Mouse (Mus musculus): ENCODE data around the gene Rilpl1. TPM values are rescaled to one million over a fixed set of nuclear protein-coding genes. Genes with fewer than 3 reads are reported as not detected.
A peak's percentile ranks its signal among the peaks of the same experiment; 100 is the strongest.
"Not testable (repeated sequence)": the region's sequence is repeated elsewhere in the genome, so short reads cannot be mapped to it uniquely, and the experiment has no call there.

The Rilpl1 gene
- total RNA-seq, 2 experiments from 2014 or later: 174 to 192 TPM

DNA sequence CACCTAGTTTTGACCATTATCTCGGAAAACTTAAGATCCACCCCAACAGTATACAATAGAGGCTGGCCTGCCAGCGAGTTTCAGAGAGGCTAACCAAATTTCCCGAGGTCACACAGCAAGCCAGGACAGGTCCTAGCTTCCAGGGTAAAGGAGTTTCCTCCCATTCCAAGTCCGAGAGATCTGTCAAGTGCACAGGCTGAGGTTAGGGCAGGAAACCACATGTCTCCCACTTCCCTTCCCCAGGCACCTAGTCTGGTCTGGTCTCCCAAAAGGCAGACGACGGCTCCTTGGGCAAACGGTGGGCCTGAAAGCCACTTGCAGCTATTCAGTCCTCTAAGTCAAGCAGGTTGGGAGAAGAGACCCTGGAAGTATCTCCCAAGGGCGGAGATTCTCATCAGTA lies 1.5 kb downstream of the Rilpl1 start:
- peak; percentile 37 to 65 for DNase-seq

- peak; percentile 55 to 73 for DNase-seq
These were observed 2.0 kb downstream of the Rilpl1 start for GRCm38 (mm10) chr5:124529191-124529651.

DNA sequence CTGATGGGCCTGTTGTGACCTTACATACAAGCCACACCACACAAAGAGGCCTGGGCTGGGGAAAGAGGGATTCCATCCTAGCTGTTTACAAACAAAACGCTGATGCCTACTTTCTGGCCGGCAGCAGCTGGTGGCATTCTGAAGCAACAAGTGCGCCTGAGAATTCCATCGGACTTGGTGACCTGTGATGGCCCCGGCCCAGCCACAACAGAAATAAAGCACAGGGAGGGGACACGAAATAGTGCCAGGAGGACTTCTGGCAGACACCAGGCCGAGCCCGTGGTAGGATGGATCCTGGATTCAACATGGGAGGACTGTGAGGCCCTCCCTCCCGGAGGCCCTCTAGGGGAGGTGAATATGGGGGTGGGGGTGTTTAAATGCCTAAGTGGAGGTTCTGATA lies 2.4 kb downstream of the Rilpl1 start:
- peak in 1 of 2 experiments; percentile 78 for DNase-seq

DNA sequence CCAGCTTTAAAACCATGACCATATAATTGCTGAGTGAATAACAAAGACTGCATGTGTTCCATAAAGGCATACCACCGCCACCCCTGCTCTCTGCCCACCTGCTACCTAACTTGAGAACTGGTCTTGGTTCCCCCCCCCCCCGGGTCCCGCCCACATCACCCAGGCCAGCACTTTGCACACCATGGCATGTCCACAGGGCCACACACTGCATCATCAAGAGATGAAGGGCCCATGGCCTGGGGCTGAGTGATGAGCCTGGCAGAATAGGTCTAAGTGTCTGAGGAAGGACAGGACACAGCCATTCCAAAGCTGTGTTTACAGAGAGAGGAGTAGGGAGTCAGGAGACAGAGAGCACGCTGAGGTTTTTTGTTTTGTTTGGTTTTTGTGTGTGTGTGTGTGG lies 2.8 kb downstream of the Rilpl1 start:
- DNase-seq: no peak

GRCm38 (mm10) chr5:124524943-124525342 lies 6.2 kb downstream of the Rilpl1 start:
- no peak for DNase-seq

GRCm38 (mm10) chr5:124523032-124523431 lies 8.2 kb downstream of the Rilpl1 start:
- no peak for DNase-seq

DNA sequence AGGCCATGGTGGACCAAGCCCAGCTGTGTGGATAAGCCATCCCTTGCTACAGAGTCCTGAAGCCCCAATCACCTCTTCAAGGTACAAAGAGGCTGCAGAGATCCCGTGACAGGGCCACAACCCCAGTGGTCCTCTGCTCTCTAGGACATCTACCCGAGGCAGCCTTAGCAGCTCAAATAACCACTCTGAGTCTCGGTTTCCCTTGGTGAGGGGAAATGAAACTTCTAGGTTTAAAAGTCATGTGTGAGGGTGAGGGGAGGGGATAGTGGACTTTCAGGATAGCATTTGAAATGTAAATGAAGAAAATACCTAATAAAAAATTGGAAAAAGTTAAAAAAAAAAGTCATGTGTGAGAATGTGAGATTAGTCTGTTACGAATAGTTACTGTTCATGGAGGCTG lies 9.6 kb downstream of the Rilpl1 start:
- DNase-seq: no peak

GRCm38 (mm10) chr5:124518648-124519047 lies 12.5 kb downstream of the Rilpl1 start:
- no peak for DNase-seq

DNA sequence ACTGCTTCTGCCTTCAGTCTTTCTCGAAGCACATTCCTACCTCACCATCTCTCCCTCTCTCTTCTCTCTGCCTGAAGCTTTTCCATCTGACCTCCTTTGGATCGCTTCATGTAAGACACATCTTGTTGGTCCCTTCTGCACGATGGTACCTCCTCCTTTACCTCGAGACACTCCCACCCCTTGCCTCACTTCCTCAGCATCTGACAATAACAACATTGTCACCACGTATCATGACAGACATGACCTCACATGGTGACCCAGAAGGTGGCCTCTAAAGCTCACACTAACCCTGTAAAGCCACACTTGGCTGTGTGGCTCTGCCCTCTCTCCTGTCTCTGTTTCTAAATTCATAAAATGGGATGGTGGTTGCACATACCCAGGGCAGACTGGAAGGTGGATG lies 15.4 kb downstream of the Rilpl1 start:
- no peak for DNase-seq

DNA sequence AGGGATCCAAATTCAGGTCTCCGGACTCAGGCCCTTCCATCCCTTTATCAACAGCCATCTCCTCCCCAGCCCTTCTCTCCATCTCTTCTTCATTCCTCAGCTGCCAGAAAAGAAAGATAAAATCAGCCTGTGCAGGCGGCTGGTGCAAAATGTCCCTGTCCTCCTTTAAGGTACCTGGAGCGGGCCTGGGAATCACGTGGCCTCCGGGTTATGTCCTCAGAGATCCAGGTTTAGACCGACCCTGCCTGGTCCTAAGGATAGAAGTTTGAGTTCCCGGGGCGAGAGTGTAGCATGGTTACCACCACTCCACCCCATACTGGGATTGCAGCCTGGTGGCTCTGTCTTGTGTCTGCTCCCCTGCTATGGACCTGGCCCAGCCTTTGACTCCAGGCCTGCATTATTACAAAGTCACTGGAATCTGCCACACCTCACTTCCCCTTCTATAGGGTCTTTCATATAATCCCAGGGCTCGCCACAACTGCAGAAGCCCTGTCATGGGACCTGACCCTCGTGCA lies 20.6 kb downstream of the Rilpl1 start:
- peak in 1 of 2 experiments; percentile 64 for DNase-seq

DNA sequence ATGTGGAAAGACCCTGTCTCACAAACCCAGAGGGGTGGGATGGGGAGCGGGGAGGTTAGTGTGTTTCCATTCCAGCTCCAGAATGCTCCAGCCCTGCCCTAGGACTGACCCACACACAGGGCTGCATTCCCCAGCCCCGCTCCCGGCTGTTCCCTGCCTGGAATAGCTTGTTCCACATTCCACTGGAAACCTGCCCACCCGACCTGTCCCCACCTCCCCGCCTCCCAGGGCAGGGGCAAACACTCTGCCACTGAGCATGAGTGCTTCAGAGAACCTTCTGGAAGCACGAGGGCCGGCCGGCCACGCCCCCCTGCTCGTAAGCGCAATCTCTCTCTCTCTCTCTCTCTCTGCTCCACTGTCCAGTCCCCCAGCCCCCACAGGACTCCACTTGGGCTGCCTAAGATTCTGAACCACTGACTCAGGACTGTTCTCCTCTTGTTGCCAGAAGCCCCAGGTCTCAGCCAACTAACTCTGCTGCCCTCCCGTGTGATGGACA lies 21.4 kb downstream of the Rilpl1 start:
- DNase-seq: peak; percentile 86 to 91

GRCm38 (mm10) chr5:124509200-124509599 lies 22.0 kb downstream of the Rilpl1 start:
- DNase-seq: no peak

DNA sequence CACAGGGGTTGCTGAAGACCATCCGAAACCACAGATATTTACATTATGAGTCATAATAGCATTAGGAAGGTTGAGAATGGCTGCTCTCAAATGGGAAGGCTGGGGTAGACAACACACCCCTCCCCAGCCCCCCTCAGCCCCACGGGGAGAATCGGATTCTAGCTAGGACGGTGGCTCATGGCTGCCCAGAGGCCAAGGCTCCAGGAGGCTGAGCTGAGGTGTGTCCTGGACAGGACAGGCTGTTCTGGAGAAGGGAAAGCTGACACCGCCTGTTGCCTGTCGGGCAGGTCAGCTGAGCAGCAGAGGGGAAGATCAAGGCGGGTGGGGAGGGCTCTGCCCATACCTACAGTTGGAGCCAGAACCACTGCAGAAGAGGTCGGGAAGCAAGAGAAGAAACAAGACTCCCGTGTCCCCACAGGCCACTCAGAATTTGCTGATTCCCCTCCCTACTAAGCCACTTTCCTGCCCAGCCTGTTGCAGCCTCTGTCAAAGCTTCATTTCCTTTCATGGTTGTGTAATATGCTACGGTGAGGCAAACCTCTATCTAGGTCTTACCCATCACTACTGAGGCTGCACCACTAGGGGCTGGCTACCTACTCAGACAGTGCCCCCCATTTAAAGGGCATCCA lies 24.3 kb downstream of the Rilpl1 start:
- DNase-seq: peak; percentile 71 to 83

DNA sequence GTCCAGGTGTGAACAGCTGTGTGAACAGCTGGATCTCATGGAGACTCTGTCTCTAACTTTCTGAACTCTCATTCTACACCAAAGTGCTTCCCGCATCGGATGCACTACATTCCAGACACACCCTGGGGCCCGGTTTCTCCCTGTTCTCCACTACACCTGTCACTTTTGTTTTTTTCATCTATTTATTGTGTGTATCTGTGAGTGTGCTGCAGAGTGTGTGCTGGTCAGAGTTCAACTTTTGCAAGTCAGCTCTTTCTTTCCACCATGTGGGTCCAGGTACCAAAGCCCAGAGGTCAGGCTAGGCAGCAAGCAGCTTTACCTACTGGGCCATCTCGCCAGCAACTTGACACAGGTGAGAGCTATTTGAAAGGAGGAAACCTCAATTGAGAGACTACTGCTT lies 26.0 kb downstream of the Rilpl1 start:
- no peak for DNase-seq

DNA sequence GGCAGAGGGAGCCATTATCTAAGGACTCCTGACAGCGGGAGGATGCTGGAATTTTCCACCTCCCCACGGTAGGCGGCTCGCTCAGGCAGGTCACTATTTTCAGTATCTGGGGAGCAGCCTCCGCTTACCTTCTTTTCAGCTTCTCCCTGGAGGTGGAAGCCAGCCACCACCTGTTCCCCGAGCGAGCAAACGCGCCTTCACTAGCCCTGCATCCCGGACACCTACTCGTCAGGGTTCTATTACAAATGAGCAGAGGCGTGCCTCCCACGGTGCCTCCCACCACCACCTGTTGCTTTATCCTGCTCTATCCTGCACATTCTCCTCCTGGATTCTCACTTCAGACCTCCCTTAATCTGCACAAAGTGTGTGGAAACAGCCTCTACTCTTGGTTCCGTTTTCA lies 27.4 kb downstream of the Rilpl1 start:
- DNase-seq: no peak

DNA sequence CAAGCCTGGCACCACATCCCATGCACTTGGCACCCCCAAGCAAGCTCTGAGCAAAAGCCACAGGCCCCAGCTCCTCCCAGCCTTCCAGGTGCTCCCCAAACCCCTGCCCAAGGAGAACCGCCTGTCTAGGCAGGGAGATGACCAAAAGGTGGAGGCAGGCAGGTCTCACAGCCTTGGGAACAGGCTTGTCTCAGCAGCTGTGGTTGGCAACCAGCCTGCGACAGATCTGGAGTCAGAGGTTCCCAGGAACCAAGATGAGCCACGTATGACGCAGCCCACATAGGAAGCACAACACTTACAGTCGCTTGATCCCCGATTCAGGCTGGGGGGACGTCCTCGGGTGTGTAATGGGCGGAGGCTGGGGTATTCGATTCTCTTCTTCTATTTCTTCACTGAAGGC lies 29.6 kb downstream of the Rilpl1 start:
- DNase-seq: no peak

GRCm38 (mm10) chr5:124500573-124500972 lies 30.6 kb downstream of the Rilpl1 start:
- DNase-seq: peak in 1 of 2 experiments; percentile 43

DNA sequence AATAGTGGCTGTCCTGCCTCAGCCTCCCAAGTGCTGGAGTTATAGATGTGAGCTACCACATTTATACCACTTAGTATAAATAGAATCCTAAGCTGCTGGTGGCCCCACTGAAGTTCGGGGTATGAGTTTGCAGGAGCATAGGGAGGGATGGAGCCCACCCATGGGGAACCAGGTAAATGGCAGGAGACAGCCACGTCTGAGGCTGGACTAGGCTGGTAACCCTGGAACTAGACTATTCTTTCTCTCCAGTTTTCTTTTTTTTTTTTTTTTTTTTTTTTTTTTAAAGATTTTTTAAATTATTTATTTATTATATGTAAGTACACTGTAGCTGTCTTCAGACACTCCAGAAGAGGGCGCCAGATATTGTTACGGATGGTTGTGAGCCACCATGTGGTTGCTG lies 31.2 kb downstream of the Rilpl1 start:
- DNase-seq: not testable (repeated sequence)

DNA sequence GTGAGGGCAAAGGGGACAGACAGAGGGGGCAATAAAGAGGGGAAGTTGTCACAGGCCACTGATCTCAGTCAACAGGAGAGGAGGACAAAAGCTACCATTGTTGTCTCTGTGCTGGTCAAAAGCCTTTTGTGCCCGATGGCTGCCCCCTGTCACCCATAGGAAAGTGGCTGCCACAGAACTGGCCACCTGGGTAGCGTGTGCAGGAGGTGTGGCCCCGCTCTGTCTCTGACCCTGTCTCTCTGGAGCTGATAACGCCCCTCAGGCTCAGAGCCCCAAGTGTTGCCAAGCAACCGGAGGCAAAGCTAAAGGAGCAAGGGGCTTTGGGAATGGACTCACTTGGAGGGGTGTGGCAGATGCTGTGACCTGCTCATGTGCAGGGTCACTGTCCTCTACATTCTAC lies 32.2 kb downstream of the Rilpl1 start:
- DNase-seq: no peak

DNA sequence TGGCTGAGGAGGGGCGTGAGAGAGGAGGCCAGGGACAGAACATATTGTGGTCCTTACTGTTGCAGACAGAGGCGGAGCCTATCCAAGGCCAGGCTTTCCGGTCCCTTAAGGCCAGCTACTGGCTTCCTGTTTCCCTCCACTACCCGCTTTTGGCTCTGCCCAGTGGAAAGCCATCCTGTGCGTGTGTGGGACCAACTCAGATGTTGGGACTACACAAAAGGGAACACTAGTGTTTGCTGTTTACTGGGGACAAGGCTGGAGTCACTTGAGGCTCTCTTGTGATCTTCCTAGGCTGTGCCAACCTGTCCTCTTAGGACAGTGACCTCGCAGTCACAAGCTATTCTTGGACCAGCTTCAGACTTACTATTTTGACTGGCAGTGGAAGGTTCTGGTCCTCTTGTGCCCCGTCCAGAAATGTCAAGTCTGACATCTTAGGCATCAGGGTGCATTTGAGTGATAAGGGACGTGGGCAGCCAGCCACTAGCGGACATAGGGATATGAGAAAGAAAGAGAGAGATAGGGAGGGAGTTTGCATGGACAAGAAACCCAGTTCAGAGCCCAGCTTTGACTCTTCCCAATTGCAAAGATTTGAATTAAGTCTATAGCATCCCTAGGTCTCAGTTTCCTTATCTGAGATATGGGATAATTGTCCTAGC lies 32.8 kb downstream of the Rilpl1 start:
- DNase-seq: peak; percentile 84 to 89

DNA sequence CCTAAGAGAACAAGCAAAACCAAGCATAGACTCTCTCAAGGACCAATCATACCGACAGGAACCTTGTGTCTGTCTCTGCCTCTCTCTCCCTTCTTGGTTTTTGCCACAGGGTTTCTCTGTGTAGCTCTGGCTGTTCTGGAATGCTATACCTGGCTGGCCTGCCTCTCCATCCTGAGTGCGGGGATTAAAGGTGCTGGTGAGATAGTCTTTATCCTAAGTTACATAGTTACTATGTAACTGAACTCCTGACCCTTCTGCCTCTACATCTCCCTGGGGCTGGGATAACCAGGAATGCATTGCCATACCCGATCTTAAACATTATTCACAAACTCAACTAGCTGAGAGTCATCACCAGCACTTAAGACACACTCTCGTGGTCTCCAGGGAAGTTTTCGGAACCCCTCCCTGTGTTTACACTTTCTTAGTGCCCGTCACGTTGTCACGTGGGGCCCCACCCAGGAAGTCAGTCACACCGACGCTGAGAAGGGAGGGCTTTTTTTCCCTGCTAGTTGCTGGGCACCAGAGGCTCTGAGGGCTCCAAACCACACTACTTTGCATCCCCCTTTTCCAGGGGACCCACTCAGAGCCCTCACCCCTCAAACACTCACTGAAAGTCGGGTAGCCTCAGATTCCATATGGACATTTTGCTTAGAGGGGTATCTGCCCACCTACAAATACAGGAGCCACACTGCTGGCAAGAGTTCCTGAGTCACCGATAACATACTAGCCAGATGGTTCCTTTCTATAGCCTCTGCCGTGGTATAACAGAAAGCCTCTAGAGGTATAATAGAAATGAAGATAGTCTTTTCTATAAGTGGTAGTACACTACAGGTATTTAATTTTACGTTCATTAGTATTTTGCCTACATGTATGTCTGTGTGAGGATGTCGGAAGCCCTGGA lies 34.3 kb downstream of the Rilpl1 start:
- DNase-seq: peak in 1 of 2 experiments; percentile 36

- DNase-seq: no peak
These were observed 35.6 kb downstream of the Rilpl1 start for GRCm38 (mm10) chr5:124495547-124495946.

DNA sequence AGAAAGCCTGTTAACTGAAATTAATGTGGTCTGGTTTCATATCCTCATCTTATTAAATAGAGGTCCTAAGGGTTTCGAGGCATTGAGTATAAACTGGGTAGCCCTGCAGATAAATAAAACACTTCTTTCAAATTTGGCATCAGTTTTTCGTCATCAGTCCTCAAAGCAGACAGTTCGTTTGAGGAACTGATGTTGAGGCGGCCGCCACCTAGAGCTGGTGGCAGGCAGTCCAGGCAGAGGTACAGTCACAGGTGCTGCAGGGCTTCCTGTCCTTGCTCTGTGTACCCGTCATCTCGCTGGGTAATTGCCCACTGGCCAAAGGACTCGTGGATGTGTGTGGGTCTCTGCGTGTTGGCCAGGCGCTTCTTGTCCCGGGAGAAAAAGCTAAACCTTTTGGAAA lies 37.7 kb downstream of the Rilpl1 start:
- no peak for DNase-seq

Data from heart, adult 18-20 months (tissue).